Mouse (Mus musculus) cerebellum, postnatal 14 days (tissue): Measurements from ENCODE around the gene Zyg11b.

ENCODE experiments used
- DNase-seq, 2 experiments: peaks; one replicate each; pipeline ENCODE4 v3.0.0; 2021; ENCODE audit warnings: mixed read lengths in 2 of 2

Gene Zyg11b

GRCm38 (mm10) chr4:108300670-108301373 lies at the start of gene Zyg11b:
Gene Zyg11b, minus strand, starts transcription at chr4:108301096.
- DNase-seq = peak; percentile 94 to 95

GRCm38 (mm10) chr4:108349836-108350547 lies 49.1 kb upstream of the Zyg11b start:
- no peak for DNase-seq

- DNase-seq = no peak
Observed at GRCm38 (mm10) chr4:108349064-108349463, 48.2 kb upstream of the Zyg11b start.

GRCm38 (mm10) chr4:108348256-108348875 lies 47.5 kb upstream of the Zyg11b start:
- no peak for DNase-seq

- DNase-seq = no peak
Observed at GRCm38 (mm10) chr4:108347111-108347510, 46.2 kb upstream of the Zyg11b start.

- no peak for DNase-seq
Observed at GRCm38 (mm10) chr4:108345826-108346225, 44.9 kb upstream of the Zyg11b start.

GRCm38 (mm10) chr4:108344631-108345083 lies 43.8 kb upstream of the Zyg11b start:
- DNase-seq = no peak

- DNase-seq = peak; percentile 87 to 90
Observed at GRCm38 (mm10) chr4:108339277-108339690, 38.4 kb upstream of the Zyg11b start.

- no peak for DNase-seq
Observed at GRCm38 (mm10) chr4:108338811-108339210, 37.9 kb upstream of the Zyg11b start.

GRCm38 (mm10) chr4:108338321-108338733 lies 37.4 kb upstream of the Zyg11b start:
- peak; percentile 50 to 60 for DNase-seq

- no peak for DNase-seq
Observed at GRCm38 (mm10) chr4:108337817-108338216, 36.9 kb upstream of the Zyg11b start.

- no peak for DNase-seq
Observed at GRCm38 (mm10) chr4:108336765-108337164, 35.9 kb upstream of the Zyg11b start.

- DNase-seq = no peak
Observed at GRCm38 (mm10) chr4:108335413-108335812, 34.5 kb upstream of the Zyg11b start.

- DNase-seq = no peak
Observed at GRCm38 (mm10) chr4:108332041-108332440, 31.1 kb upstream of the Zyg11b start.

- no peak for DNase-seq
Observed at GRCm38 (mm10) chr4:108329840-108330239, 28.9 kb upstream of the Zyg11b start.

- peak; percentile 99 for DNase-seq
Observed at GRCm38 (mm10) chr4:108327730-108328484, 27.0 kb upstream of the Zyg11b start, which contains the start of gene Coa7. Gene Coa7, plus strand, starts transcription at chr4:108328140.

GRCm38 (mm10) chr4:108327071-108327579 lies 26.2 kb upstream of the Zyg11b start:
- DNase-seq = peak; percentile 39 to 58

GRCm38 (mm10) chr4:108323588-108323987 lies 22.7 kb upstream of the Zyg11b start:
- DNase-seq = no peak

GRCm38 (mm10) chr4:108320627-108321380 lies 19.9 kb upstream of the Zyg11b start:
- DNase-seq = no peak

GRCm38 (mm10) chr4:108319747-108320146 lies 18.9 kb upstream of the Zyg11b start:
- no peak for DNase-seq
